Mouse (Mus musculus): ENCODE data around the gene Izumo2. TPM values are rescaled to one million over a fixed set of nuclear protein-coding genes. Genes with fewer than 3 reads are reported as not detected.
A peak's percentile ranks its signal among the peaks of the same experiment; 100 is the strongest.

The Izumo2 gene
- total and polyA plus RNA-seq, 3 experiments = not detected

DNA sequence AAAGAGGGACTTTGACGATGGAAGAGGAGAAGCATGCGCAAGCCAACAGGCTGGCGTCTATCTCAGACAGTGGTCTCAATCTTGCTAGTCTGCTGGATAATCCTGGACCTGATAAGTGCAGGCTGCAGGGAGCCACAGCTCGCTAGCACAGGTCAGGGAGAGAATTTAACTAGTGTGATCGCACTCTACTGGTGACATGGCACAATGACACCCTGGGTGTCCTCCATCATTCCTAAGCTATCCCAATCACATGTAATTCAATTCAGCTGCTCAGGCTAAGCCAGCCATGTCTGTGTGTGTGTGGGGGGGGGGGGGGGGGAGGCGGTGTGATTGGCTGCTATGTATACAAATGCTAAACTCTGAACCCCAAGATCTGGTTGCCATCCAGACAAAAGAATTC is 6.6 kb upstream of the Izumo2 start:
- Histone ChIP-seq H3K4me3 (replicated peaks in 1 of 3; ENCODE audit: low read depth in 2 of 3, low read length in 2 of 3, poor library complexity in 1 of 3) (no peak overlapping the region), H3K27ac (ENCODE audit: insufficient read depth, low read depth) (no peak overlapping the region), H3K4me2 (ENCODE audit: insufficient read depth, low read depth, poor library complexity, severe bottlenecking) (no peak overlapping the region), H3K9me3 (replicated peaks; ENCODE audit: low read length) (no peaks in the 10 kb centered on the region), H3K36me3 (replicated peaks in 1 of 2; ENCODE audit: control insufficient read depth in 1 of 2, insufficient read depth in 1 of 2, low read length in 1 of 2) (no peaks in the 10 kb centered on the region), H3K27me3 (replicated peaks) (no peaks in the 10 kb centered on the region), H3K4me1 (ENCODE audit: control insufficient read depth in 1 of 2, insufficient read depth in 2 of 2) (peaks cover 0 to under 1% of the 10 kb centered on the region in 2 experiments; a peak in 1 of 4 replicates), H3K79me2 (replicated peaks; ENCODE audit: control insufficient read depth, extremely low read depth, insufficient read depth, poor library complexity, severe bottlenecking) (no peaks in the 10 kb centered on the region), H3K9ac (ENCODE audit: insufficient read depth, low read depth) (no peak overlapping the region)
- dilution Hi-C loops (cut with MboI; ENCODE audit: extremely low pct_ligation_motif_present, extremely low pct_unique_long_range_greater_than_20kb, low sequenced_read_pairs) (no loop called here), in situ Hi-C loops (cut with MboI; ENCODE audit: low pct_ligation_motif_present, low pct_unique_long_range_greater_than_20kb, low sequenced_read_pairs) (no loop called here)
- no peak for DNase-seq (ENCODE audit: extremely low read depth)
- TF ChIP-seq UBTF (IDR thresholded peaks at IDR 0.05; ENCODE audit: low read depth, low read length) (no peak), SMC3 (IDR thresholded peaks at IDR 0.05; ENCODE audit: low read depth, low read length) (peak; percentile 29), RAD21 (IDR thresholded peaks at IDR 0.05; ENCODE audit: low read depth, low read length) (peak; percentile 27), CTCF (conservative IDR thresholded peaks at IDR 0.05 in 1 of 2, IDR thresholded peaks at IDR 0.05 in 1 of 2; ENCODE audit: low read depth in 2 of 2, low read length in 2 of 2) (peak; percentile 62 to 71; a peak in 3 of 4 replicates)

DNA sequence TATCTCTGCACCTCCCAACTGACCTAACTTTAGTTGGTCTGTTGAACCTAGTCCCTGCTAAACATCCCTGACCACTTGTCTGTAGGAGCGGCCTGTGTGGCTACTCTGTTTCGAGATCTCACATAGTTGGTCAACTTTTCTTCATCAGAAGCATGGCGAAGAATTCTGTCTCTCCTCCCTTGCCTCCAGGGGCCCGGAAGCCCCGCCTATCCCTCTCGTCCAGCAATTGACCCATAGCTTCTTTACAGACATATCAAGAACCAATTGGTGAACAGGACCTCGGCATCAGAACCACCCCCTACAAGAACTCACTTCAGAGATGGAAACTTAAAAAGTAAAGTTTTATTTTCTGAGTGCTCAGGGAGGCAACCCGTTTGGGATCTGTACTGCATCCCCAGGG is 5.6 kb upstream of the Izumo2 start:
- H3K36me3 ChIP-seq (replicated peaks in 1 of 2; ENCODE audit: control insufficient read depth in 1 of 2, insufficient read depth in 1 of 2, low read length in 1 of 2) = no peaks in the 10 kb centered on the region
- no peak overlapping the region for H3K9ac ChIP-seq (ENCODE audit: insufficient read depth, low read depth)
- no peaks in the 10 kb centered on the region for H3K9me3 ChIP-seq (replicated peaks; ENCODE audit: low read length)
- no peak for TF ChIP-seq CHD2 (IDR thresholded peaks at IDR 0.05; ENCODE audit: low read length)
- TF ChIP-seq ETS1 (conservative IDR thresholded peaks at IDR 0.05; ENCODE audit: low read depth, low read length) = no peak
- TF ChIP-seq BHLHE40 (IDR thresholded peaks at IDR 0.05; ENCODE audit: low read depth, low read length) = no peak
- no peak for TF ChIP-seq CTCF (conservative IDR thresholded peaks at IDR 0.05 in 1 of 2, IDR thresholded peaks at IDR 0.05 in 1 of 2; ENCODE audit: low read depth in 2 of 2, low read length in 2 of 2)
- no peak for TF ChIP-seq IRF4 (IDR thresholded peaks at IDR 0.05; ENCODE audit: low read depth, low read length)
- no peak for TF ChIP-seq NELFE (IDR thresholded peaks at IDR 0.05; ENCODE audit: low read depth, low read length)
- no peak for TF ChIP-seq USF1 (IDR thresholded peaks at IDR 0.05; ENCODE audit: low read depth, low read length)
- TF ChIP-seq MYC (IDR thresholded peaks at IDR 0.05; ENCODE audit: low read depth, low read length) = no peak
- TF ChIP-seq JUND (conservative IDR thresholded peaks at IDR 0.05; ENCODE audit: low read depth, low read length) = no peak
- no peak for TF ChIP-seq SMC3 (IDR thresholded peaks at IDR 0.05; ENCODE audit: low read depth, low read length)
- TF ChIP-seq USF2 (conservative IDR thresholded peaks at IDR 0.05; ENCODE audit: low read depth, low read length) = no peak
- TF ChIP-seq MEF2A (IDR thresholded peaks at IDR 0.05; ENCODE audit: borderline replicate concordance, low read depth, low read length) = no peak
- TF ChIP-seq MAFK (IDR thresholded peaks at IDR 0.05; ENCODE audit: insufficient replicate concordance, low read length) = no peak
- TF ChIP-seq TBP (conservative IDR thresholded peaks at IDR 0.05; ENCODE audit: low read depth, low read length) = no peak
- no peak for TF ChIP-seq UBTF (IDR thresholded peaks at IDR 0.05; ENCODE audit: low read depth, low read length)
- no peak for TF ChIP-seq ZNF384 (IDR thresholded peaks at IDR 0.05; ENCODE audit: low read depth, low read length)
- in situ Hi-C loops (cut with MboI; ENCODE audit: low pct_ligation_motif_present, low pct_unique_long_range_greater_than_20kb, low sequenced_read_pairs) = no loop called here
- H3K27me3 ChIP-seq (replicated peaks) = no peaks in the 10 kb centered on the region
- H3K79me2 ChIP-seq (replicated peaks; ENCODE audit: control insufficient read depth, extremely low read depth, insufficient read depth, poor library complexity, severe bottlenecking) = no peaks in the 10 kb centered on the region
- H3K27ac ChIP-seq (ENCODE audit: insufficient read depth, low read depth) = no peak overlapping the region
- dilution Hi-C loops (cut with MboI; ENCODE audit: extremely low pct_ligation_motif_present, extremely low pct_unique_long_range_greater_than_20kb, low sequenced_read_pairs) = no loop called here
- no peak overlapping the region for H3K4me3 ChIP-seq (replicated peaks in 1 of 3; ENCODE audit: low read depth in 2 of 3, low read length in 2 of 3, poor library complexity in 1 of 3)
- no peak for DNase-seq (ENCODE audit: extremely low read depth)
- no peak overlapping the region for H3K4me2 ChIP-seq (ENCODE audit: insufficient read depth, low read depth, poor library complexity, severe bottlenecking)
- no peaks in the 10 kb centered on the region for H3K4me1 ChIP-seq (ENCODE audit: control insufficient read depth in 1 of 2, insufficient read depth in 2 of 2)
